Mouse (Mus musculus) cerebellum, adult 2 months (tissue): ENCODE measurements around the gene Pcsk2. TPM values are rescaled to one million over a fixed set of nuclear protein-coding genes. Genes with fewer than 3 reads are reported as not detected.

ENCODE experiments used
- DNase-seq, 2 experiments: peaks; one replicate each; pipeline ENCODE4 v3.0.0; 2021
- H3K27ac ChIP-seq: fragments of 200-500 bp; 2 replicates; pipeline ENCODE4 v1.5.1; 2012; ENCODE audit warnings: low read length, control low read depth, inconsistent platforms; ENCODE audit not compliant: insufficient read depth
- H3K27me3 ChIP-seq: fragments of 200-500 bp; 2 replicates; pipeline ENCODE4 v1.6.1; 2012; ENCODE audit warnings: inconsistent platforms, mild to moderate bottlenecking, low read length, moderate library complexity; ENCODE audit not compliant: control insufficient read depth, insufficient read depth
- H3K4me1 ChIP-seq: fragments of 200-500 bp; 2 replicates; pipeline ENCODE4 v1.6.1; 2011; ENCODE audit warnings: low read length; ENCODE audit not compliant: control insufficient read depth, insufficient read depth
- H3K4me3 ChIP-seq: fragments of 200-500 bp; replicated peaks from 2 replicates; pipeline ENCODE3; 2011; ENCODE audit warnings: mild to moderate bottlenecking, low read depth, low read length, control low read depth; ENCODE audit not compliant: insufficient read depth
- CTCF ChIP-seq: fragments of 200-500 bp; IDR thresholded peaks from 2 replicates; pipeline ENCODE4 v1.5.1; 2011; ENCODE audit warnings: low read depth, mild to moderate bottlenecking, control low read depth, low read length, moderate library complexity, borderline replicate concordance; ENCODE audit not compliant: insufficient read depth
- POLR2A ChIP-seq: fragments of 200-500 bp; IDR thresholded peaks from 2 replicates; pipeline ENCODE4 v1.6.1; 2011; ENCODE audit warnings: low read length, control low read depth, borderline replicate concordance; ENCODE audit not compliant: insufficient read depth
- WGBS: fragments of 180-500 bp; shearing (Covaris S2); methylation state at CpG from one replicate; pipeline ENCODE4 v1.1.7; 2018; 5-methylcytosine and 5-hydroxymethylcytosine counted together
- polyA plus RNA-seq: library from polyadenylated mRNA; depleted of rRNA; stranded (reverse); fragments of >200 nt; gene quantifications from 2 replicates; pipeline ENCODE4 v1.2.3, GENCODE M21; 2012

Gene Pcsk2
- polyA plus RNA-seq, 1 experiment: 69.5 TPM

- TF ChIP-seq CTCF (no peak), POLR2A (no peak)
- peak; percentile 59 to 63 for DNase-seq
- Histone ChIP-seq H3K4me3 (peak overlapping the region; percentile 96), H3K4me1 (peaks cover 4% of the 10 kb centered on the region; the same call in 1 of the 2 replicates), H3K27ac (peak overlapping the region; percentile 49), H3K27me3 (no peaks in the 10 kb centered on the region)
- WGBS: under 1% methylated on average over 32 of the region's 32 CpGs
Observed at GRCm38 (mm10) chr2:143547251-143548090, 1.5 kb downstream of the Pcsk2 start.

- WGBS: 49% methylated on average over 4 of the region's 4 CpGs
- TF ChIP-seq CTCF (no peak), POLR2A (no peak)
- no peak for DNase-seq
- Histone ChIP-seq H3K27me3 (no peaks in the 10 kb centered on the region), H3K4me3 (no peak overlapping the region), H3K4me1 (no peaks in the 10 kb centered on the region), H3K27ac (no peak overlapping the region)
Observed at GRCm38 (mm10) chr2:143560384-143560783, 14.4 kb downstream of the Pcsk2 start.

GRCm38 (mm10) chr2:143565062-143565461, 19.1 kb downstream of the Pcsk2 start:
- Histone ChIP-seq H3K27ac (no peak overlapping the region), H3K27me3 (no peaks in the 10 kb centered on the region), H3K4me3 (no peak overlapping the region), H3K4me1 (no peaks in the 10 kb centered on the region)
- WGBS: 79% methylated on average over 2 of the region's 2 CpGs
- TF ChIP-seq POLR2A (no peak), CTCF (no peak)
- DNase-seq: no peak

- TF ChIP-seq POLR2A: no peak
- no peak for TF ChIP-seq CTCF
- WGBS: 91% methylated on average over 6 of the region's 6 CpGs
- H3K27ac ChIP-seq: no peak overlapping the region
Observed at GRCm38 (mm10) chr2:143565961-143566360, 20.0 kb downstream of the Pcsk2 start.

GRCm38 (mm10) chr2:143585341-143585740, 39.4 kb downstream of the Pcsk2 start:
- Histone ChIP-seq H3K4me3 (no peak overlapping the region), H3K27ac (no peak overlapping the region), H3K27me3 (no peaks in the 10 kb centered on the region), H3K4me1 (no peaks in the 10 kb centered on the region)
- TF ChIP-seq POLR2A: no peak
- TF ChIP-seq CTCF: no peak
- WGBS: 81% methylated on average over 6 of the region's 6 CpGs
- DNase-seq: no peak

More at GRCm38 (mm10) chr2:143565961-143566360, 20.0 kb downstream of the Pcsk2 start:
- Histone ChIP-seq H3K4me1 (no peaks in the 10 kb centered on the region), H3K4me3 (no peak overlapping the region), H3K27me3 (no peaks in the 10 kb centered on the region)
- DNase-seq: no peak

- Histone ChIP-seq H3K27ac (no peak overlapping the region), H3K4me1 (no peaks in the 10 kb centered on the region), H3K27me3 (no peaks in the 10 kb centered on the region), H3K4me3 (no peak overlapping the region)
- TF ChIP-seq POLR2A (no peak), CTCF (no peak)
- 97% methylated on average over 2 of the region's 2 CpGs for WGBS
- no peak for DNase-seq
Observed at GRCm38 (mm10) chr2:143590398-143590797, 44.4 kb downstream of the Pcsk2 start.

GRCm38 (mm10) chr2:143603071-143603470, 57.1 kb downstream of the Pcsk2 start:
- WGBS: 61% methylated on average over 3 of the region's 3 CpGs
- TF ChIP-seq POLR2A (no peak), CTCF (no peak)
- no peak overlapping the region for H3K27ac ChIP-seq
- H3K27me3 ChIP-seq: no peaks in the 10 kb centered on the region
- no peak overlapping the region for H3K4me3 ChIP-seq
- no peak for DNase-seq
- H3K4me1 ChIP-seq: no peaks in the 10 kb centered on the region

GRCm38 (mm10) chr2:143603871-143604512, 58.0 kb downstream of the Pcsk2 start:
- no peaks in the 10 kb centered on the region for H3K4me1 ChIP-seq
- WGBS: 63% methylated on average over 2 of the region's 2 CpGs
- no peaks in the 10 kb centered on the region for H3K27me3 ChIP-seq
- no peak overlapping the region for H3K4me3 ChIP-seq
- no peak overlapping the region for H3K27ac ChIP-seq
- DNase-seq: no peak
- TF ChIP-seq CTCF (no peak), POLR2A (no peak)
